Mouse (Mus musculus) hindbrain, embryonic 11.5 days (tissue): ENCODE measurements around the gene 2300009A05Rik. TPM values are rescaled to one million over a fixed set of nuclear protein-coding genes. Genes with fewer than 3 reads are reported as not detected.

Experiments used
- ATAC-seq: fragments of 200-750 bp; cut with Nextera tagmentation; 2 replicates; pipeline ENCODE4 v1.8.0; 2017; ENCODE audit warnings: mild to moderate bottlenecking, moderate TSS enrichment, moderate library complexity; ENCODE audit not compliant: low FRiP score
- DNase-seq: peaks from one replicate; pipeline ENCODE4 v3.0.0-alpha.2; 2015; ENCODE audit warnings: low spot score
- H3K27ac ChIP-seq: fragments of 300-500 bp; sonication (generic); 2 replicates; pipeline ENCODE4 v1.5.1; 2014; ENCODE audit warnings: mild to moderate bottlenecking, low read depth, low read length
- H3K27me3 ChIP-seq: fragments of 300-500 bp; sonication (generic); 2 replicates; pipeline ENCODE4 v1.6.1; 2014; ENCODE audit warnings: mild to moderate bottlenecking, low read length, moderate library complexity, mixed read lengths; ENCODE audit not compliant: control insufficient read depth, insufficient read depth
- H3K36me3 ChIP-seq: fragments of 300-500 bp; sonication (generic); 2 replicates; pipeline ENCODE4 v1.6.1; 2014; ENCODE audit warnings: mild to moderate bottlenecking, low read length, moderate library complexity, mixed read lengths; ENCODE audit not compliant: control insufficient read depth, insufficient read depth
- H3K4me1 ChIP-seq: fragments of 300-500 bp; sonication (generic); replicated peaks from 2 replicates; pipeline ENCODE4 v1.6.1; 2014; ENCODE audit warnings: low read length, mixed read lengths; ENCODE audit not compliant: control insufficient read depth, insufficient read depth
- H3K4me2 ChIP-seq: fragments of 300-500 bp; sonication (generic); replicated peaks from 2 replicates; pipeline ENCODE4 v1.6.1; 2014; ENCODE audit warnings: mild to moderate bottlenecking, low read depth, low read length
- H3K4me3 ChIP-seq: fragments of 300-500 bp; sonication (generic); 2 replicates; pipeline ENCODE4 v1.5.1; 2014; ENCODE audit warnings: low read depth, low read length
- H3K9ac ChIP-seq: fragments of 300-500 bp; sonication (generic); 2 replicates; pipeline ENCODE4 v1.6.1; 2014; ENCODE audit warnings: low read depth, low read length
- H3K9me3 ChIP-seq: fragments of 300-500 bp; sonication (generic); 2 replicates; pipeline ENCODE4 v1.6.1; 2016; ENCODE audit warnings: low read length; ENCODE audit not compliant: control insufficient read depth
- WGBS: fragments of 180-500 bp; shearing (Covaris S2); extraction: QIAGEN DNeasy Blood & Tissue Kit; methylation state at CpG from one replicate; pipeline ENCODE4 v1.1.7; 2014; 5-methylcytosine and 5-hydroxymethylcytosine counted together
- polyA plus RNA-seq: library from polyadenylated mRNA; unstranded; fragments of >200 nt; fragmentation: Nextera tagmentation; extraction: Ambion mirVana; gene quantifications from 2 replicates; pipeline ENCODE4 v1.2.1, GENCODE M21; 2014

Gene 2300009A05Rik
- polyA plus RNA-seq, 1 experiment from 2014 or later = 44.3 TPM

DNA sequence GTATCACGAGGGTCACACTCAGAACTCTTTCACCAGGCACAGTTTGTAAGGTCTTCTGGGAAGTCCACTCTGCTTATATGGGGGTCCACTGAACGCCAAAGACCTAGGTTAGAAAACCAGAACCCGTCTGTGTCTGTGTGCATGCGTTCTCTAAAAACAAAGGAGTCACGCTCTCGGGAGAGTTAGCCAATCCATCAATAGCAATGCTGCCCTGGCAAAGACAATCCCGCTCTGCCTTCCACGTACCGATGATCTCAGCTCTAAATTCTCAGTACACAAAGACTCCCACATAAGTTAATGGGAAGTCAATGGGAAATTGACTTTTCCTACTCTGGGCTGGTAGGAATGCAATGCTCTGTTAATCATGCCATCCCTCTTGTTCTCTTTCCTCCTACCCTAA is 42.8 kb downstream of the 2300009A05Rik start:
- H3K9ac ChIP-seq = no peak overlapping the region
- H3K9me3 ChIP-seq = no peaks in the 10 kb centered on the region
- WGBS = 66% methylated on average over 9 of the region's 9 CpGs
- H3K4me2 ChIP-seq = no peak overlapping the region
- no peak overlapping the region for H3K4me3 ChIP-seq
- no peaks in the 10 kb centered on the region for H3K27me3 ChIP-seq
- no peak overlapping the region for H3K27ac ChIP-seq
- DNase-seq = no peak
- H3K36me3 ChIP-seq = no peaks in the 10 kb centered on the region
- no peaks in the 10 kb centered on the region for H3K4me1 ChIP-seq
- no peak for ATAC-seq

GRCm38 (mm10) chr9:63354168-63354567 is 44.9 kb downstream of the 2300009A05Rik start:
- H3K27me3 ChIP-seq = no peaks in the 10 kb centered on the region
- H3K27ac ChIP-seq = no peak overlapping the region
- no peaks in the 10 kb centered on the region for H3K9me3 ChIP-seq
- H3K9ac ChIP-seq = no peak overlapping the region
- no peaks in the 10 kb centered on the region for H3K36me3 ChIP-seq
- no peak for ATAC-seq
- H3K4me1 ChIP-seq = no peaks in the 10 kb centered on the region
- H3K4me2 ChIP-seq = no peak overlapping the region
- DNase-seq = no peak
- no peak overlapping the region for H3K4me3 ChIP-seq
- 90% methylated on average over 4 of the region's 4 CpGs for WGBS

GRCm38 (mm10) chr9:63350030-63350429 is 49.0 kb downstream of the 2300009A05Rik start:
- Histone ChIP-seq H3K27me3 (no peaks in the 10 kb centered on the region), H3K4me2 (no peak overlapping the region), H3K27ac (no peak overlapping the region), H3K4me1 (no peaks in the 10 kb centered on the region), H3K4me3 (no peak overlapping the region), H3K9ac (no peak overlapping the region), H3K9me3 (no peaks in the 10 kb centered on the region), H3K36me3 (no peaks in the 10 kb centered on the region)
- WGBS = 93% methylated on average over 8 of the region's 8 CpGs
- ATAC-seq (no peak), DNase-seq (no peak)

DNA sequence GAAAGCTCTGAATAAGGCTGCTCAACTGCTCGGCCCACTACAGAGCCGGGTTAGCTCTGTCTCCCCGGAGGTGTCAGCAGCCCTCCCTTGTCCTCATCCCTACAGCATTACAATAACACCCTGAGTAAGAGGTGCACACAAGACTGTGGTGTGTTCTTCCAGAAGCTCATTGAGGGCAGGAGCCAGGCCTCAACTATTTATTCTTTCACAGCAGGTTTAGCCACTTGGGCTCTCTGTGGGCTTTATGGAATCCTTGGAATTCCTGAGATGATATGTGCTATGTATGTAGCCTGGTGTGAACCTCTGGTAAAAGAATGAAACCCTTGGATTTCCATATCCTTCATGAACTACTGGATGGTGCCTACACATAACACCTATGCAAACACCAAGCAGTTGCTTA is 49.8 kb downstream of the 2300009A05Rik start:
- Histone ChIP-seq H3K4me1 (no peaks in the 10 kb centered on the region), H3K9me3 (no peaks in the 10 kb centered on the region), H3K36me3 (no peaks in the 10 kb centered on the region), H3K27me3 (no peaks in the 10 kb centered on the region), H3K4me2 (no peak overlapping the region), H3K9ac (no peak overlapping the region), H3K4me3 (no peak overlapping the region), H3K27ac (no peak overlapping the region)
- no peak for ATAC-seq
- DNase-seq = no peak
- WGBS = 89% methylated on average over 3 of the region's 3 CpGs

DNA sequence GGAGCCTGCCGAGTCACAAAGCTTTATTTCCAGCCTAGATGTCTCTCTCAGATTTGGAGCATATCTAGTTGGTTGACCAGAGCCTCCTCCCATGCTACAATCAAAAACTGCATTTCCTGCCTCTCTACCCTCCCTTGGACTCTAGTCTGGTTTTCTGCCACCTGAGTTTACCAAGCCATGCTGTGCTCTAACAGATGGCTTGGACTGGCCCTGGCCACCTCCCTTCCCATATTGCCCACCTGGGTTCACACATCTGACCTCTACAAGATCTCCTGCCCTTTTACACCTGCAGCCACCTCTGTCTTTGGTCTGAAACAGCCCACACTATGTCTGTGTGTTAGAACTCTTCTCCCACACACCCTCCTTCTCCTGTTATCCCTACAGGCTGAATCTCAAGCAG is 50.9 kb downstream of the 2300009A05Rik start:
- DNase-seq = no peak

DNA sequence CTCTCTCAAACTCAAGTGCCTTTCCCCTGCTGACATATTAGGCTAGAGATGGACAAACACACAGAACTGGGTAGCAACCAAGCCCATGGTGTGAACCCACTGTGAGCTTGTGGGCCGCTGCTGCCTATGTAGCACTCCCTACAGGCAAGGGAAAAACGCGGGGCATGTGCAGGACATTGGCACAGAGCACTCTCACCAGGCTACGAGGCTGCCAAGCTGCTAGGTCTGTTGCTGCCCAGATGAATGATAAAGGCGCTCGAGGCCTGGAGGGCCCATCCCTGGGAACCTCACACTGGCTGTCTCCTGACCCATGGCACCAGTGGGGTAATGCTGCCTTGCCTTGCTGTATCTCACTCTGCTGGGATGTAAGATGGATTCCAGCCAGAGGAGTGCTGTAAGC is 53.0 kb downstream of the 2300009A05Rik start:
- Histone ChIP-seq H3K4me2 (no peak overlapping the region), H3K9me3 (no peaks in the 10 kb centered on the region), H3K4me1 (no peaks in the 10 kb centered on the region), H3K27ac (no peak overlapping the region), H3K9ac (no peak overlapping the region), H3K36me3 (no peaks in the 10 kb centered on the region), H3K27me3 (no peaks in the 10 kb centered on the region), H3K4me3 (no peak overlapping the region)
- ATAC-seq (no peak), DNase-seq (no peak)
- 85% methylated on average over 6 of the region's 6 CpGs for WGBS

More for the DNA sequence above, 50.9 kb downstream of the 2300009A05Rik start:
- no peak for ATAC-seq
- no peak overlapping the region for H3K9ac ChIP-seq
- no peaks in the 10 kb centered on the region for H3K36me3 ChIP-seq
- no peaks in the 10 kb centered on the region for H3K27me3 ChIP-seq
- no peak overlapping the region for H3K4me2 ChIP-seq
- no peaks in the 10 kb centered on the region for H3K9me3 ChIP-seq
- H3K4me3 ChIP-seq = no peak overlapping the region
- no peaks in the 10 kb centered on the region for H3K4me1 ChIP-seq
- no peak overlapping the region for H3K27ac ChIP-seq
- WGBS = 73% methylated on average over 1 of the region's 1 CpGs

Other genes with a start within 250 kb of the 2300009A05Rik start
- gene Map2k5, start 21.3 kb downstream of the 2300009A05Rik start, polyA plus RNA-seq = 38.8 and 43.0 TPM in 2 replicates
- 0.32 TPM in 1 of 2 replicates, not detected in the other for gene Iqch, start 203.2 kb upstream of the 2300009A05Rik start, polyA plus RNA-seq
- gene Aagab, start 203.4 kb upstream of the 2300009A05Rik start, polyA plus RNA-seq = 55.4 and 56.8 TPM in 2 replicates